Mouse (Mus musculus) thymus, postnatal 10 days (tissue): Measurements from ENCODE around the gene Trap1.
A peak's percentile ranks its signal among the peaks of the same experiment; 100 is the strongest.
"Not testable (repeated sequence)": the region's sequence is repeated elsewhere in the genome, so short reads cannot be mapped to it uniquely, and the experiment has no call there.

Experiments
- DNase-seq, 2 experiments: peaks; one replicate each; pipeline ENCODE4 v3.0.0; 2021; ENCODE audit warnings: low spot score in 2 of 2

The Trap1 gene

GRCm38 (mm10) chr16:4077384-4078061 is at the start of gene Trap1:
Trap1 (minus strand) TSS chr16:4077827.
- peak; percentile 93 to 97 for DNase-seq

- no peak for DNase-seq
Observed at GRCm38 (mm10) chr16:4117072-4117471, 39.4 kb upstream of the Trap1 start.

- DNase-seq = no peak
Observed at GRCm38 (mm10) chr16:4100374-4100773, 22.7 kb upstream of the Trap1 start.

- DNase-seq = no peak
Observed at GRCm38 (mm10) chr16:4097521-4097920, 19.9 kb upstream of the Trap1 start.

- DNase-seq = no peak
Observed at GRCm38 (mm10) chr16:4096898-4097297, 19.3 kb upstream of the Trap1 start.

GRCm38 (mm10) chr16:4096141-4096540 is 18.5 kb upstream of the Trap1 start:
- DNase-seq = no peak

GRCm38 (mm10) chr16:4087214-4087913 is 9.7 kb upstream of the Trap1 start:
- no peak for DNase-seq

GRCm38 (mm10) chr16:4085851-4086387 is 8.3 kb upstream of the Trap1 start:
- DNase-seq = no peak

- DNase-seq = no peak
Observed at GRCm38 (mm10) chr16:4085051-4085450, 7.4 kb upstream of the Trap1 start.

GRCm38 (mm10) chr16:4080419-4080818 is 2.8 kb upstream of the Trap1 start:
- not testable (repeated sequence) for DNase-seq

- no peak for DNase-seq
Observed at GRCm38 (mm10) chr16:4079656-4080055, 2.0 kb upstream of the Trap1 start.

GRCm38 (mm10) chr16:4078302-4078701 is 675 bp upstream of the Trap1 start:
- not testable (repeated sequence) for DNase-seq

GRCm38 (mm10) chr16:4074836-4075235 is 2.8 kb downstream of the Trap1 start:
- no peak for DNase-seq

- DNase-seq = no peak
Observed at GRCm38 (mm10) chr16:4074297-4074696, 3.3 kb downstream of the Trap1 start.

- DNase-seq = peak; percentile 16 to 59
Observed at GRCm38 (mm10) chr16:4068588-4068987, 9.0 kb downstream of the Trap1 start.

GRCm38 (mm10) chr16:4064945-4065344 is 12.7 kb downstream of the Trap1 start:
- DNase-seq = no peak

GRCm38 (mm10) chr16:4053811-4054210 is 23.8 kb downstream of the Trap1 start:
- no peak for DNase-seq

- DNase-seq = no peak
Observed at GRCm38 (mm10) chr16:4052601-4053000, 25.0 kb downstream of the Trap1 start.

GRCm38 (mm10) chr16:4045524-4045923 is 32.1 kb downstream of the Trap1 start:
- no peak for DNase-seq

- DNase-seq = no peak
Observed at GRCm38 (mm10) chr16:4044093-4044492, 33.5 kb downstream of the Trap1 start.

- no peak for DNase-seq
Observed at GRCm38 (mm10) chr16:4041646-4042045, 36.0 kb downstream of the Trap1 start.

GRCm38 (mm10) chr16:4040206-4040605 is 37.4 kb downstream of the Trap1 start:
- DNase-seq = no peak

- no peak for DNase-seq
Observed at GRCm38 (mm10) chr16:4037690-4038089, 39.9 kb downstream of the Trap1 start.
